Mouse (Mus musculus): ENCODE data around the gene Ect2l.

- TF ChIP-seq CTCF (IDR thresholded peaks at IDR 0.05; ENCODE audit: low read depth) (peak; percentile 87), EP300 (optimal IDR thresholded peaks at IDR 0.05) (no peak)
Observed at GRCm38 (mm10) chr10:18210726-18211125, at the start of gene Ect2l.
